Mouse (Mus musculus): ENCODE measurements at regions not wholly inside any gene's neighbourhood (a gene's known extent, or its start where the extent isn't known, plus 50 kb on each side); places are given as distances from the start of the nearest gene placed in this dataset.

- H3K4me1 ChIP-seq (ENCODE audit: control insufficient read depth in 1 of 2, insufficient read depth in 2 of 2, low read length in 2 of 2), result peaks cover 2 to 4% of the 10 kb centered on the region in 2 experiments; a peak in 2 of 4 replicates
- TF ChIP-seq EP300 (IDR thresholded peaks at IDR 0.05; ENCODE audit: low read depth in 1 of 2, low read length in 2 of 2) (peak in 1 of 2 experiments; percentile 48; a peak in 1 of 4 replicates), NRF1 (IDR thresholded peaks at IDR 0.05; ENCODE audit: insufficient read depth, low read depth, low read length, poor library complexity, severe bottlenecking) (no peak)
- no peak overlapping the region for H3K9ac ChIP-seq (ENCODE audit: control insufficient read depth, low read depth, low read length, poor library complexity, severe bottlenecking)
- H3K27me3 ChIP-seq (ENCODE audit: control insufficient read depth in 1 of 2, insufficient read depth in 2 of 2, low read length in 2 of 2), result no peaks in the 10 kb centered on the region
- H3K4me3 ChIP-seq (ENCODE audit: control insufficient read depth in 1 of 2, insufficient read depth in 1 of 2, low read depth in 2 of 2, low read length in 2 of 2), result peak overlapping the region in 1 of 2 experiments; percentile 26; a peak in 1 of 4 replicates
- H3K36me3 ChIP-seq (ENCODE audit: control insufficient read depth in 1 of 2, insufficient read depth in 2 of 2, low read length in 2 of 2), result peaks cover 0 to 7% of the 10 kb centered on the region in 2 experiments; a peak in 2 of 4 replicates
- no peak overlapping the region for H3K27ac ChIP-seq (ENCODE audit: control insufficient read depth, low read depth, low read length)
- no peaks in the 10 kb centered on the region for H3K9me3 ChIP-seq (replicated peaks; ENCODE audit: insufficient read depth, low read length)
- DNase-seq (ENCODE audit: low read depth, low spot score), result peak; percentile 10
- no peaks in the 10 kb centered on the region for H3K79me2 ChIP-seq (ENCODE audit: control insufficient read depth, insufficient read depth, low read length, poor library complexity)
Measured at GRCm38 (mm10) chr6:9398001-9398400, 449.8 kb downstream of the Nxph1 start.

GRCm38 (mm10) chr6:9406016-9406415 is 457.8 kb downstream of the Nxph1 start:
- TF ChIP-seq NELFE (IDR thresholded peaks at IDR 0.05; ENCODE audit: low read depth, low read length), result no peak
- no peak for TF ChIP-seq ZNF384 (IDR thresholded peaks at IDR 0.05; ENCODE audit: low read depth, low read length)
- TF ChIP-seq TCF12 (IDR thresholded peaks at IDR 0.05; ENCODE audit: low read depth, low read length), result no peak
- TF ChIP-seq MYC (IDR thresholded peaks at IDR 0.05; ENCODE audit: low read depth, low read length), result no peak
- TF ChIP-seq GABPA (IDR thresholded peaks at IDR 0.05; ENCODE audit: low read depth, low read length), result no peak
- TF ChIP-seq KAT2A (conservative IDR thresholded peaks at IDR 0.05; ENCODE audit: low read depth, low read length), result no peak
- no peak for TF ChIP-seq GATA1 (IDR thresholded peaks at IDR 0.05; ENCODE audit: low read depth, low read length)
- H3K36me3 ChIP-seq (ENCODE audit: control insufficient read depth in 1 of 2, insufficient read depth in 2 of 2, low read length in 2 of 2), result no peaks in the 10 kb centered on the region
- H3K9ac ChIP-seq (ENCODE audit: control insufficient read depth, low read depth, low read length, poor library complexity, severe bottlenecking), result no peak overlapping the region
- H3K27ac ChIP-seq (ENCODE audit: control insufficient read depth, low read depth, low read length), result no peak overlapping the region
- no peaks in the 10 kb centered on the region for H3K9me3 ChIP-seq (replicated peaks; ENCODE audit: insufficient read depth, low read length)
- H3K27me3 ChIP-seq (ENCODE audit: control insufficient read depth in 1 of 2, insufficient read depth in 2 of 2, low read length in 2 of 2), result no peaks in the 10 kb centered on the region
- no peaks in the 10 kb centered on the region for H3K4me1 ChIP-seq (ENCODE audit: control insufficient read depth in 1 of 2, insufficient read depth in 2 of 2, low read length in 2 of 2)
- no peak overlapping the region for H3K4me3 ChIP-seq (ENCODE audit: control insufficient read depth in 1 of 2, insufficient read depth in 1 of 2, low read depth in 2 of 2, low read length in 2 of 2)
- no peaks in the 10 kb centered on the region for H3K79me2 ChIP-seq (ENCODE audit: control insufficient read depth, insufficient read depth, low read length, poor library complexity)
- no peak for DNase-seq (ENCODE audit: low read depth, low spot score)

Measured in MEL (cell line).